Mouse (Mus musculus): ENCODE measurements at regions not wholly inside any gene's neighbourhood (a gene's known extent, or its start where the extent isn't known, plus 50 kb on each side); places are given as distances from the start of the nearest gene placed in this dataset.

- H3K4me2 ChIP-seq (ENCODE audit: low read depth, low read length): no peak overlapping the region
- 42% methylated on average over 5 of the region's 5 CpGs for WGBS
- H3K27ac ChIP-seq (ENCODE audit: low read depth): no peak overlapping the region
- no peaks in the 10 kb centered on the region for H3K36me3 ChIP-seq (replicated peaks; ENCODE audit: control insufficient read depth, insufficient read depth, low read length)
- peaks cover 13% of the 10 kb centered on the region for H3K9me3 ChIP-seq (replicated peaks; ENCODE audit: control insufficient read depth, low read length)
- TF ChIP-seq EP300 (IDR thresholded peaks at IDR 0.05; ENCODE audit: low read depth) (no peak), CTCF (IDR thresholded peaks at IDR 0.05; ENCODE audit: low read depth) (no peak)
- no peak overlapping the region for H3K4me3 ChIP-seq (ENCODE audit: low read depth, low read length)
- DNase-seq (ENCODE audit: low spot score) (no peak), ATAC-seq (ENCODE audit: insufficient read depth, low read depth) (no peak)
- H3K27me3 ChIP-seq (ENCODE audit: control insufficient read depth, insufficient read depth, low read length): peaks cover 19% of the 10 kb centered on the region
- H3K9ac ChIP-seq (replicated peaks; ENCODE audit: low read depth, low read length): no peak overlapping the region
- H3K4me1 ChIP-seq (ENCODE audit: control insufficient read depth, insufficient read depth): no peaks in the 10 kb centered on the region; the same call in 1 of the 2 replicates
Measured at GRCm38 (mm10) chr5:118394051-118394450, 149.0 kb downstream of the 2410131K14Rik start.

GRCm38 (mm10) chr5:118396004-118396725 is 151.1 kb downstream of the 2410131K14Rik start:
- Histone ChIP-seq H3K4me3 (ENCODE audit: low read depth, low read length) (no peak overlapping the region), H3K27ac (ENCODE audit: low read depth) (no peak overlapping the region), H3K4me2 (ENCODE audit: low read depth, low read length) (peak overlapping the region; percentile 46), H3K36me3 (replicated peaks; ENCODE audit: control insufficient read depth, insufficient read depth, low read length) (no peaks in the 10 kb centered on the region), H3K27me3 (ENCODE audit: control insufficient read depth, insufficient read depth, low read length) (peaks cover 19% of the 10 kb centered on the region), H3K9me3 (replicated peaks; ENCODE audit: control insufficient read depth, low read length) (no peaks in the 10 kb centered on the region), H3K4me1 (ENCODE audit: control insufficient read depth, insufficient read depth) (no peaks in the 10 kb centered on the region; the same call in 1 of the 2 replicates), H3K9ac (replicated peaks; ENCODE audit: low read depth, low read length) (no peak overlapping the region)
- WGBS: 11% methylated on average over 28 of the region's 28 CpGs
- ATAC-seq (ENCODE audit: insufficient read depth, low read depth) (peak; percentile 33; the same call in 1 of the 2 replicates), DNase-seq (ENCODE audit: low spot score) (peak; percentile 10)
- TF ChIP-seq CTCF (IDR thresholded peaks at IDR 0.05; ENCODE audit: low read depth) (no peak), EP300 (IDR thresholded peaks at IDR 0.05; ENCODE audit: low read depth) (no peak)

GRCm38 (mm10) chr5:118400926-118401325 is 155.9 kb downstream of the 2410131K14Rik start:
- H3K9me3 ChIP-seq (replicated peaks; ENCODE audit: control insufficient read depth, low read length): peaks cover 9% of the 10 kb centered on the region
- no peaks in the 10 kb centered on the region for H3K36me3 ChIP-seq (replicated peaks; ENCODE audit: control insufficient read depth, insufficient read depth, low read length)
- H3K27me3 ChIP-seq (ENCODE audit: control insufficient read depth, insufficient read depth, low read length): peaks cover 17% of the 10 kb centered on the region
- no peak overlapping the region for H3K9ac ChIP-seq (replicated peaks; ENCODE audit: low read depth, low read length)
- H3K4me1 ChIP-seq (ENCODE audit: control insufficient read depth, insufficient read depth): no peaks in the 10 kb centered on the region; the same call in 1 of the 2 replicates
- H3K4me3 ChIP-seq (ENCODE audit: low read depth, low read length): no peak overlapping the region
- H3K4me2 ChIP-seq (ENCODE audit: low read depth, low read length): no peak overlapping the region
- no peak for ATAC-seq (ENCODE audit: insufficient read depth, low read depth)
- H3K27ac ChIP-seq (ENCODE audit: low read depth): no peak overlapping the region
- no peak for DNase-seq (ENCODE audit: low spot score)
- WGBS: 58% methylated on average over 10 of the region's 10 CpGs
- no peak for TF ChIP-seq CTCF (IDR thresholded peaks at IDR 0.05; ENCODE audit: low read depth)

GRCm38 (mm10) chr5:118404398-118404797 is 156.1 kb upstream of the Med13l start:
- Histone ChIP-seq H3K4me3 (ENCODE audit: low read depth, low read length) (no peak overlapping the region), H3K36me3 (replicated peaks; ENCODE audit: control insufficient read depth, insufficient read depth, low read length) (no peaks in the 10 kb centered on the region), H3K9me3 (replicated peaks; ENCODE audit: control insufficient read depth, low read length) (peaks cover 14% of the 10 kb centered on the region), H3K4me2 (ENCODE audit: low read depth, low read length) (no peak overlapping the region), H3K27ac (ENCODE audit: low read depth) (no peak overlapping the region), H3K4me1 (ENCODE audit: control insufficient read depth, insufficient read depth) (no peaks in the 10 kb centered on the region), H3K27me3 (ENCODE audit: control insufficient read depth, insufficient read depth, low read length) (0 out of 2 replicates have a peak, but pooled peaks cover 6% of the 10 kb centered on the region), H3K9ac (replicated peaks; ENCODE audit: low read depth, low read length) (no peak overlapping the region)
- 57% methylated on average over 7 of the region's 7 CpGs for WGBS
- no peak for TF ChIP-seq CTCF (IDR thresholded peaks at IDR 0.05; ENCODE audit: low read depth)
- TF ChIP-seq EP300 (IDR thresholded peaks at IDR 0.05; ENCODE audit: low read depth): no peak
- DNase-seq (ENCODE audit: low spot score) (no peak), ATAC-seq (ENCODE audit: insufficient read depth, low read depth) (no peak)

- Histone ChIP-seq H3K4me1 (ENCODE audit: control insufficient read depth, insufficient read depth) (no peaks in the 10 kb centered on the region), H3K27ac (ENCODE audit: low read depth) (no peak overlapping the region), H3K9ac (replicated peaks; ENCODE audit: low read depth, low read length) (no peak overlapping the region), H3K36me3 (replicated peaks; ENCODE audit: control insufficient read depth, insufficient read depth, low read length) (no peaks in the 10 kb centered on the region), H3K4me2 (ENCODE audit: low read depth, low read length) (no peak overlapping the region), H3K9me3 (replicated peaks; ENCODE audit: control insufficient read depth, low read length) (peaks cover 14% of the 10 kb centered on the region), H3K27me3 (ENCODE audit: control insufficient read depth, insufficient read depth, low read length) (0 out of 2 replicates have a peak, but pooled peaks cover 6% of the 10 kb centered on the region), H3K4me3 (ENCODE audit: low read depth, low read length) (no peak overlapping the region)
- 78% methylated on average over 3 of the region's 3 CpGs for WGBS
- ATAC-seq (ENCODE audit: insufficient read depth, low read depth) (no peak), DNase-seq (ENCODE audit: low spot score) (no peak)
- TF ChIP-seq CTCF (IDR thresholded peaks at IDR 0.05; ENCODE audit: low read depth) (no peak), EP300 (IDR thresholded peaks at IDR 0.05; ENCODE audit: low read depth) (no peak)
Measured at GRCm38 (mm10) chr5:118405421-118405820, 155.1 kb upstream of the Med13l start.

- TF ChIP-seq CTCF (IDR thresholded peaks at IDR 0.05; ENCODE audit: low read depth) (no peak), EP300 (IDR thresholded peaks at IDR 0.05; ENCODE audit: low read depth) (no peak)
- ATAC-seq (ENCODE audit: insufficient read depth, low read depth) (no peak), DNase-seq (ENCODE audit: low spot score) (no peak)
- 61% methylated on average over 11 of the region's 11 CpGs for WGBS
- H3K4me3 ChIP-seq (ENCODE audit: low read depth, low read length): no peak overlapping the region
- H3K4me1 ChIP-seq (ENCODE audit: control insufficient read depth, insufficient read depth): no peaks in the 10 kb centered on the region
- no peak overlapping the region for H3K9ac ChIP-seq (replicated peaks; ENCODE audit: low read depth, low read length)
- no peak overlapping the region for H3K4me2 ChIP-seq (ENCODE audit: low read depth, low read length)
- 0 out of 2 replicates have a peak, but pooled peaks cover 4% of the 10 kb centered on the region for H3K27me3 ChIP-seq (ENCODE audit: control insufficient read depth, insufficient read depth, low read length)
- no peak overlapping the region for H3K27ac ChIP-seq (ENCODE audit: low read depth)
- peaks cover 14% of the 10 kb centered on the region for H3K9me3 ChIP-seq (replicated peaks; ENCODE audit: control insufficient read depth, low read length)
- no peaks in the 10 kb centered on the region for H3K36me3 ChIP-seq (replicated peaks; ENCODE audit: control insufficient read depth, insufficient read depth, low read length)
Measured at GRCm38 (mm10) chr5:118407451-118407850, 153.0 kb upstream of the Med13l start.
